Mouse (Mus musculus): Measurements from ENCODE around the gene Vipr1. TPM values are rescaled to one million over a fixed set of nuclear protein-coding genes. Genes with fewer than 3 reads are reported as not detected.
A peak's percentile ranks its signal among the peaks of the same experiment; 100 is the strongest.

Gene Vipr1
- polyA plus RNA-seq, 1 experiment: 0.72 TPM

GRCm38 (mm10) chr9:121641235-121641915 lies 1.1 kb upstream of the Vipr1 start:
- Histone ChIP-seq H3K27ac (ENCODE audit: control insufficient read depth, insufficient read depth, low read depth, low read length, poor library complexity) (no peak overlapping the region), H3K4me3 (replicated peaks; ENCODE audit: control insufficient read depth, low read depth, low read length) (no peak overlapping the region), H3K4me1 (ENCODE audit: control insufficient read depth, insufficient read depth, low read length) (peaks cover under 1% of the 10 kb centered on the region)
- TF ChIP-seq CTCF (IDR thresholded peaks at IDR 0.05; ENCODE audit: control insufficient read depth, insufficient read depth, low read length): no peak
- no peak for TF ChIP-seq POLR2A (IDR thresholded peaks at IDR 0.05; ENCODE audit: borderline replicate concordance, control insufficient read depth, low read depth, low read length)
- WGBS: 14% methylated on average over 27 of the region's 27 CpGs

- no peaks in the 10 kb centered on the region for H3K4me1 ChIP-seq (ENCODE audit: control insufficient read depth, insufficient read depth, low read length)
- TF ChIP-seq POLR2A (IDR thresholded peaks at IDR 0.05; ENCODE audit: borderline replicate concordance, control insufficient read depth, low read depth, low read length) (no peak), CTCF (IDR thresholded peaks at IDR 0.05; ENCODE audit: control insufficient read depth, insufficient read depth, low read length) (peak; percentile 52; the same call in 1 of the 2 replicates)
- WGBS: 1% methylated on average over 26 of the region's 26 CpGs
- H3K4me3 ChIP-seq (replicated peaks; ENCODE audit: control insufficient read depth, low read depth, low read length): no peak within 1 kb of the TSS
- H3K27ac ChIP-seq (ENCODE audit: control insufficient read depth, insufficient read depth, low read depth, low read length, poor library complexity): no peak within 1 kb of the TSS; the same call in 1 of the 2 replicates
Measured at GRCm38 (mm10) chr9:121642001-121642400, 515 bp upstream of the Vipr1 start, which contains the start of gene Lyzl4. TSS of gene Lyzl4 (minus strand) at chr9:121642096.

GRCm38 (mm10) chr9:121644855-121645254 lies 2.3 kb downstream of the Vipr1 start:
- no peak for TF ChIP-seq CTCF (IDR thresholded peaks at IDR 0.05; ENCODE audit: control insufficient read depth, insufficient read depth, low read length)
- no peak for TF ChIP-seq POLR2A (IDR thresholded peaks at IDR 0.05; ENCODE audit: borderline replicate concordance, control insufficient read depth, low read depth, low read length)
- 71% methylated on average over 3 of the region's 3 CpGs for WGBS
- H3K4me3 ChIP-seq (replicated peaks; ENCODE audit: control insufficient read depth, low read depth, low read length): no peak overlapping the region

GRCm38 (mm10) chr9:121647026-121647425 lies 4.5 kb downstream of the Vipr1 start:
- Histone ChIP-seq H3K4me3 (replicated peaks; ENCODE audit: control insufficient read depth, low read depth, low read length) (no peak overlapping the region), H3K27ac (ENCODE audit: control insufficient read depth, insufficient read depth, low read depth, low read length, poor library complexity) (no peak overlapping the region), H3K4me1 (ENCODE audit: control insufficient read depth, insufficient read depth, low read length) (no peaks in the 10 kb centered on the region)
- TF ChIP-seq CTCF (IDR thresholded peaks at IDR 0.05; ENCODE audit: control insufficient read depth, insufficient read depth, low read length): no peak
- no peak for TF ChIP-seq POLR2A (IDR thresholded peaks at IDR 0.05; ENCODE audit: borderline replicate concordance, control insufficient read depth, low read depth, low read length)
- 60% methylated on average over 7 of the region's 7 CpGs for WGBS

More at GRCm38 (mm10) chr9:121644855-121645254, 2.3 kb downstream of the Vipr1 start:
- Histone ChIP-seq H3K27ac (ENCODE audit: control insufficient read depth, insufficient read depth, low read depth, low read length, poor library complexity) (no peak overlapping the region), H3K4me1 (ENCODE audit: control insufficient read depth, insufficient read depth, low read length) (no peaks in the 10 kb centered on the region)

GRCm38 (mm10) chr9:121653668-121654067 lies 11.2 kb downstream of the Vipr1 start:
- no peak overlapping the region for H3K27ac ChIP-seq (ENCODE audit: control insufficient read depth, insufficient read depth, low read depth, low read length, poor library complexity)
- no peaks in the 10 kb centered on the region for H3K4me1 ChIP-seq (ENCODE audit: control insufficient read depth, insufficient read depth, low read length)
- 85% methylated on average over 10 of the region's 10 CpGs for WGBS
- TF ChIP-seq CTCF (IDR thresholded peaks at IDR 0.05; ENCODE audit: control insufficient read depth, insufficient read depth, low read length) (no peak), POLR2A (IDR thresholded peaks at IDR 0.05; ENCODE audit: borderline replicate concordance, control insufficient read depth, low read depth, low read length) (no peak)
- no peak overlapping the region for H3K4me3 ChIP-seq (replicated peaks; ENCODE audit: control insufficient read depth, low read depth, low read length)

GRCm38 (mm10) chr9:121656322-121656721 lies 13.8 kb downstream of the Vipr1 start:
- WGBS: 80% methylated on average over 5 of the region's 5 CpGs
- TF ChIP-seq CTCF (IDR thresholded peaks at IDR 0.05; ENCODE audit: control insufficient read depth, insufficient read depth, low read length) (no peak), POLR2A (IDR thresholded peaks at IDR 0.05; ENCODE audit: borderline replicate concordance, control insufficient read depth, low read depth, low read length) (no peak)
- Histone ChIP-seq H3K4me3 (replicated peaks; ENCODE audit: control insufficient read depth, low read depth, low read length) (no peak overlapping the region), H3K27ac (ENCODE audit: control insufficient read depth, insufficient read depth, low read depth, low read length, poor library complexity) (no peak overlapping the region), H3K4me1 (ENCODE audit: control insufficient read depth, insufficient read depth, low read length) (no peaks in the 10 kb centered on the region)

- no peak overlapping the region for H3K4me3 ChIP-seq (replicated peaks; ENCODE audit: control insufficient read depth, low read depth, low read length)
- no peak for TF ChIP-seq CTCF (IDR thresholded peaks at IDR 0.05; ENCODE audit: control insufficient read depth, insufficient read depth, low read length)
- TF ChIP-seq POLR2A (IDR thresholded peaks at IDR 0.05; ENCODE audit: borderline replicate concordance, control insufficient read depth, low read depth, low read length): no peak
- 65% methylated on average over 13 of the region's 13 CpGs for WGBS
- no peak overlapping the region for H3K27ac ChIP-seq (ENCODE audit: control insufficient read depth, insufficient read depth, low read depth, low read length, poor library complexity)
- no peaks in the 10 kb centered on the region for H3K4me1 ChIP-seq (ENCODE audit: control insufficient read depth, insufficient read depth, low read length)
Measured at GRCm38 (mm10) chr9:121657143-121657542, 14.6 kb downstream of the Vipr1 start.

GRCm38 (mm10) chr9:121658248-121658647 lies 15.7 kb downstream of the Vipr1 start:
- Histone ChIP-seq H3K4me1 (ENCODE audit: control insufficient read depth, insufficient read depth, low read length) (no peaks in the 10 kb centered on the region), H3K4me3 (replicated peaks; ENCODE audit: control insufficient read depth, low read depth, low read length) (no peak overlapping the region), H3K27ac (ENCODE audit: control insufficient read depth, insufficient read depth, low read depth, low read length, poor library complexity) (no peak overlapping the region)
- 71% methylated on average over 7 of the region's 7 CpGs for WGBS
- TF ChIP-seq CTCF (IDR thresholded peaks at IDR 0.05; ENCODE audit: control insufficient read depth, insufficient read depth, low read length) (no peak), POLR2A (IDR thresholded peaks at IDR 0.05; ENCODE audit: borderline replicate concordance, control insufficient read depth, low read depth, low read length) (no peak)

Measured in bone marrow, adult 2 months (tissue).